Mouse (Mus musculus): ENCODE data around the gene Zbtb16.

DNA sequence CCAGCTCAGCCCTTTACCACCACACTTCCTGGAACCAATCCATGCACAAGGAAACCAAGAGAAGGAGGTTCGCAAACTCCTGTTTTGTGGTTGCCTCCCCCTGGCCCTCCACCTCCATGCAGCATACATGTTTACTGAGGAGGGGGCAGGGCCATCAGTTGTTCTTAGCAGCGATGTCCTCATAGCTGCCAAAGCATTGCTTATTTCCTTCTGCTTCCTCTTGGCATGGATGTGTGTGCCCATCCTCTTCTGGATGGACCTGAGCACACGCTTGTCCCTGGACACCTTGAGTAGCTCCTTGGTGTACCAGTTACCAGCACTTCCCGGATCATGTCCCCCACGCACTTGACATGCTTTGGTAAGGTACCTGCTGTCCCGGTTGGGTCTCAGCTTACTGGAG lies 64.5 kb downstream of the Zbtb16 start:
- TF ChIP-seq CTCF (IDR thresholded peaks at IDR 0.05; ENCODE audit: insufficient read depth, low read depth, low read length) (no peak), POLR2A (IDR thresholded peaks at IDR 0.05; ENCODE audit: insufficient read depth, low read depth, low read length) (no peak)

Data from olfactory bulb, adult 2 months (tissue).